Mouse (Mus musculus): ENCODE measurements around the gene Gatad2b. TPM values are rescaled to one million over a fixed set of nuclear protein-coding genes. Genes with fewer than 3 reads are reported as not detected.

Gatad2b gene
- total and polyA plus RNA-seq, 3 experiments, result 8.4 to 22.6 (median 8.9) TPM

DNA sequence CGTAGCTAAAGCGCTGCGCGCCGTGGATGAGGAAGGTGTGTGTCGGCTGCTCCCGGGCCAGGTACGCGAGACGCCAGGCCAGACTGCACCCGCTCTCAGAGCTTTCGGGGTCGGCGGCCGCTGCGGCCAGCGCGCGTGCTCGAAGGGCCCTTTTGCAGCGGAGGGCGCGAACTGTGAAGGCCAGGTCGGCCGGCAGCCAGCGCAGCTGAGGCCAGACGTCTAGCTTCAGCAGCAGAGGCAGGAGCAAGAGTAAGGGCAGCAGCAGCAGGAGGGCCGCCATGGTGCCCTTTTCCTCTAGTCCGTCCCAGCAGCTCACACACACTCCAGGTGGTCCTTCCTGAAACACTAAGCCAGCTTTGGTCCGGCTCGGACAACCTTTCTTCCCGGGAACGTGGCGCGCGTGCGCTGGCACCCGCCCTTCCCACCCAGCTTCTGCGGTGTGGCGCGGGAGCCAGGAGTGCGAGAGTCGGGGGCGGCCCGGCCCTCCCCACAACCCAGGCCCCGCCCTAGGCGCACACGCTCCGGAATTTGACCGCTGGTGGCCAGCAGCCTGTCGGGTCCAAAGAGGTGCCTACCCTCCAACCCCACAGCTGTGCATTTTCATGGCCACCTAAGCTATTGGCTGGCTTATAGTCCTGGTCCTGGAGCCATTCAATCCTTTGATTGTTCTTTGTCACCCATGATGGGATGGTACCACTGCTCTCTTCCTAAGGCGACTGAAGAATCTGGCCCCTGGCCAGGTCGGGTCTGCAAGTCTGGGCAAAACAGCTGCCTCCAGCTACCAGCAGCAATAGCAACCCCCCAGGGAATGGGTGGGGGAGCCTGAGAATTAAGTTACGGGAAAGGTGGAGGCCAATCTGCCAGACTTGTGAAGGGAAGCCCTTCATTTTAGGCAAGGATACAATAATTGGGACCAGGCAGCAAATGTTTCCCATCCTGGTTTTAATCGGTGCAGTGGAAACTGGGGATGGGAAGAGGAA is 96.8 kb downstream of the Gatad2b start, which contains the start of gene Slc27a3:
TSS of gene Slc27a3 (minus strand) at position 428 of the 980 bp plus-strand sequence.
- Histone ChIP-seq H3K27ac (ENCODE audit: insufficient read depth, low read depth) (no peak within 1 kb of the TSS), H3K4me1 (ENCODE audit: control insufficient read depth in 1 of 2, insufficient read depth in 2 of 2) (peaks cover 3 to 20% of the 10 kb centered on the region in 2 experiments; a peak in 2 of 4 replicates), H3K4me2 (ENCODE audit: insufficient read depth, low read depth, poor library complexity, severe bottlenecking) (no peak within 1 kb of the TSS), H3K27me3 (replicated peaks) (no peaks in the 10 kb centered on the region), H3K9me3 (replicated peaks; ENCODE audit: low read length) (no peaks in the 10 kb centered on the region), H3K36me3 (replicated peaks in 1 of 2; ENCODE audit: control insufficient read depth in 1 of 2, insufficient read depth in 1 of 2, low read length in 1 of 2) (peaks cover 86 to 99% of the 10 kb centered on the region in 2 experiments), H3K4me3 (replicated peaks in 1 of 3; ENCODE audit: low read depth in 2 of 3, low read length in 2 of 3, poor library complexity in 1 of 3) (no peak within 1 kb of the TSS), H3K79me2 (replicated peaks; ENCODE audit: control insufficient read depth, extremely low read depth, insufficient read depth, poor library complexity, severe bottlenecking) (no peaks in the 10 kb centered on the region), H3K9ac (ENCODE audit: insufficient read depth, low read depth) (no peak within 1 kb of the TSS)
- in situ Hi-C loops (cut with MboI; ENCODE audit: low pct_ligation_motif_present, low pct_unique_long_range_greater_than_20kb, low sequenced_read_pairs), result no loop called here
- DNase-seq (ENCODE audit: extremely low read depth), result no peak
- dilution Hi-C loops (cut with MboI; ENCODE audit: extremely low pct_ligation_motif_present, extremely low pct_unique_long_range_greater_than_20kb, low sequenced_read_pairs), result no loop called here
- no peak for TF ChIP-seq ZNF384 (IDR thresholded peaks at IDR 0.05; ENCODE audit: low read depth, low read length)
- no peak for TF ChIP-seq MXI1 (IDR thresholded peaks at IDR 0.05; ENCODE audit: low read depth, low read length)
- TF ChIP-seq SIN3A (IDR thresholded peaks at IDR 0.05; ENCODE audit: low read length), result no peak
- no peak for TF ChIP-seq SMC3 (IDR thresholded peaks at IDR 0.05; ENCODE audit: low read depth, low read length)
- TF ChIP-seq TCF12 (IDR thresholded peaks at IDR 0.05; ENCODE audit: low read depth, low read length), result no peak
- no peak for TF ChIP-seq MYC (IDR thresholded peaks at IDR 0.05; ENCODE audit: low read depth, low read length)
- TF ChIP-seq USF1 (IDR thresholded peaks at IDR 0.05; ENCODE audit: low read depth, low read length), result no peak
- TF ChIP-seq CHD1 (IDR thresholded peaks at IDR 0.05; ENCODE audit: low read depth, low read length), result no peak
- TF ChIP-seq GABPA (IDR thresholded peaks at IDR 0.05; ENCODE audit: insufficient replicate concordance, low read depth, low read length), result no peak
- TF ChIP-seq RAD21 (IDR thresholded peaks at IDR 0.05; ENCODE audit: low read depth, low read length), result no peak
- TF ChIP-seq EP300 (IDR thresholded peaks at IDR 0.05; ENCODE audit: low read length), result no peak
- TF ChIP-seq JUN (IDR thresholded peaks at IDR 0.05; ENCODE audit: insufficient read depth, low read depth, low read length), result no peak
- TF ChIP-seq KAT2A (IDR thresholded peaks at IDR 0.05; ENCODE audit: insufficient replicate concordance, low read length), result no peak
- TF ChIP-seq RCOR1 (conservative IDR thresholded peaks at IDR 0.05; ENCODE audit: low read depth, low read length), result no peak
- TF ChIP-seq CHD2 (IDR thresholded peaks at IDR 0.05; ENCODE audit: low read length), result no peak
- TF ChIP-seq BHLHE40 (IDR thresholded peaks at IDR 0.05; ENCODE audit: low read depth, low read length), result no peak
- TF ChIP-seq NELFE (IDR thresholded peaks at IDR 0.05; ENCODE audit: low read depth, low read length), result no peak
- TF ChIP-seq ETS1 (conservative IDR thresholded peaks at IDR 0.05; ENCODE audit: low read depth, low read length), result no peak
- no peak for TF ChIP-seq CTCF (conservative IDR thresholded peaks at IDR 0.05 in 1 of 2, IDR thresholded peaks at IDR 0.05 in 1 of 2; ENCODE audit: low read depth in 2 of 2, low read length in 2 of 2)

DNA sequence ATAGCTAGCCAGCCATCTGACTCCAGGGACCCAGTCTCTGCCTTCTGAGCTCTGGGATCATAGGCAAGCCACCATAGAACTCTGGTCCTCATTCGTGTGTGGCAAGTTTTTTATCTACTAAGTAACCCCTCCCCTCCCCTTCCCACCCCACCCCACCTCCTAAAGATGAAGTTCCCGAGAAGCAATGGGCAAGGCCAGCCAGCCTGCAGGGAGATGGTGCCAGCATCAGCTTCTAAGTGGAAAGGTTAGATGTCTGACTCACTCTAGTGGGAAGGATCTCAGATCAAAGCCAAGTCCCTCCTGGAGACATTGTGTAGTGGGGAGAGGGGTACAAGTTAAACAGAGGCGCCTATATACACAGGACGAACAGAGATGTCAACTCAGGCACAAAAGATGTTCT is 98.0 kb downstream of the Gatad2b start:
- no peaks in the 10 kb centered on the region for H3K9me3 ChIP-seq (replicated peaks; ENCODE audit: low read length)
- no peak overlapping the region for H3K27ac ChIP-seq (ENCODE audit: insufficient read depth, low read depth)
- dilution Hi-C loops (cut with MboI; ENCODE audit: extremely low pct_ligation_motif_present, extremely low pct_unique_long_range_greater_than_20kb, low sequenced_read_pairs), result no loop called here
- H3K9ac ChIP-seq (ENCODE audit: insufficient read depth, low read depth), result no peak overlapping the region
- in situ Hi-C loops (cut with MboI; ENCODE audit: low pct_ligation_motif_present, low pct_unique_long_range_greater_than_20kb, low sequenced_read_pairs), result no loop called here
- no peak for TF ChIP-seq RCOR1 (conservative IDR thresholded peaks at IDR 0.05; ENCODE audit: low read depth, low read length)
- TF ChIP-seq ZNF384 (IDR thresholded peaks at IDR 0.05; ENCODE audit: low read depth, low read length), result no peak
- TF ChIP-seq HCFC1 (IDR thresholded peaks at IDR 0.05; ENCODE audit: low read depth, low read length), result no peak
- TF ChIP-seq TCF12 (IDR thresholded peaks at IDR 0.05; ENCODE audit: low read depth, low read length), result no peak
- TF ChIP-seq NRF1 (IDR thresholded peaks at IDR 0.05; ENCODE audit: low read depth, low read length), result no peak
- no peak for TF ChIP-seq IRF4 (IDR thresholded peaks at IDR 0.05; ENCODE audit: low read depth, low read length)
- no peak overlapping the region for H3K4me3 ChIP-seq (replicated peaks in 1 of 3; ENCODE audit: low read depth in 2 of 3, low read length in 2 of 3, poor library complexity in 1 of 3)
- peaks cover 93 to 100% of the 10 kb centered on the region in 2 experiments for H3K36me3 ChIP-seq (replicated peaks in 1 of 2; ENCODE audit: control insufficient read depth in 1 of 2, insufficient read depth in 1 of 2, low read length in 1 of 2)
- no peak for DNase-seq (ENCODE audit: extremely low read depth)
- H3K79me2 ChIP-seq (replicated peaks; ENCODE audit: control insufficient read depth, extremely low read depth, insufficient read depth, poor library complexity, severe bottlenecking), result no peaks in the 10 kb centered on the region
- H3K4me2 ChIP-seq (ENCODE audit: insufficient read depth, low read depth, poor library complexity, severe bottlenecking), result no peak overlapping the region
- H3K4me1 ChIP-seq (ENCODE audit: control insufficient read depth in 1 of 2, insufficient read depth in 2 of 2), result peaks cover 3 to 14% of the 10 kb centered on the region in 2 experiments; a peak in 2 of 4 replicates
- H3K27me3 ChIP-seq (replicated peaks), result no peaks in the 10 kb centered on the region
